Mouse (Mus musculus): ENCODE measurements around the gene Ap2a1.
"Not testable (repeated sequence)": the region's sequence is repeated elsewhere in the genome, so short reads cannot be mapped to it uniquely, and the experiment has no call there.

Gene Ap2a1

GRCm38 (mm10) chr7:44893197-44893596 lies 36.1 kb downstream of the Ap2a1 start:
- no peak for DNase-seq (ENCODE audit: low spot score)

- DNase-seq (ENCODE audit: low spot score) = peak; percentile 94
Observed at GRCm38 (mm10) chr7:44892276-44892921, 36.9 kb downstream of the Ap2a1 start, which contains the start of gene Med25. Med25 (minus strand) TSS chr7:44892712.

GRCm38 (mm10) chr7:44891611-44892010 lies 37.7 kb downstream of the Ap2a1 start:
- no peak for DNase-seq (ENCODE audit: low spot score)

GRCm38 (mm10) chr7:44890737-44891136 lies 38.6 kb downstream of the Ap2a1 start:
- no peak for DNase-seq (ENCODE audit: low spot score)

GRCm38 (mm10) chr7:44890180-44890579 lies 39.1 kb downstream of the Ap2a1 start:
- DNase-seq (ENCODE audit: low spot score) = no peak

GRCm38 (mm10) chr7:44888256-44889105 lies 40.8 kb downstream of the Ap2a1 start:
- no peak for DNase-seq (ENCODE audit: low spot score)

- DNase-seq (ENCODE audit: low spot score) = no peak
Observed at GRCm38 (mm10) chr7:44886964-44887363, 42.3 kb downstream of the Ap2a1 start.

- DNase-seq (ENCODE audit: low spot score) = no peak
Observed at GRCm38 (mm10) chr7:44884637-44885036, 44.7 kb downstream of the Ap2a1 start.

GRCm38 (mm10) chr7:44883036-44883435 lies 46.3 kb downstream of the Ap2a1 start:
- DNase-seq (ENCODE audit: low spot score) = no peak

GRCm38 (mm10) chr7:44877833-44878232 lies 51.5 kb downstream of the Ap2a1 start:
- DNase-seq (ENCODE audit: low spot score) = no peak

- DNase-seq (ENCODE audit: low spot score) = not testable (repeated sequence)
Observed at GRCm38 (mm10) chr7:44871774-44872173, 57.5 kb downstream of the Ap2a1 start.

- no peak for DNase-seq (ENCODE audit: low spot score)
Observed at GRCm38 (mm10) chr7:44871181-44871580, 58.1 kb downstream of the Ap2a1 start.

- DNase-seq (ENCODE audit: low spot score) = no peak
Observed at GRCm38 (mm10) chr7:44870614-44871013, 58.7 kb downstream of the Ap2a1 start.

GRCm38 (mm10) chr7:44869697-44870528 lies 59.4 kb downstream of the Ap2a1 start, which contains the start of gene Ptov1:
Ptov1 (minus strand) TSS chr7:44869788.
- peak; percentile 97 for DNase-seq (ENCODE audit: low spot score)

GRCm38 (mm10) chr7:44868919-44869696 lies 60.2 kb downstream of the Ap2a1 start:
- no peak for DNase-seq (ENCODE audit: low spot score)

GRCm38 (mm10) chr7:44868465-44868864 lies 60.8 kb downstream of the Ap2a1 start:
- DNase-seq (ENCODE audit: low spot score) = no peak

GRCm38 (mm10) chr7:44867802-44868201 lies 61.5 kb downstream of the Ap2a1 start:
- no peak for DNase-seq (ENCODE audit: low spot score)

GRCm38 (mm10) chr7:44867010-44867702 lies 62.1 kb downstream of the Ap2a1 start:
- DNase-seq (ENCODE audit: low spot score) = no peak

- DNase-seq (ENCODE audit: low spot score) = no peak
Observed at GRCm38 (mm10) chr7:44866276-44867009, 62.9 kb downstream of the Ap2a1 start.
